Mouse (Mus musculus): ENCODE measurements around the gene Nhsl2.
A peak's percentile ranks its signal among the peaks of the same experiment; 100 is the strongest.

Nhsl2 gene

GRCm38 (mm10) chrX:102115676-102116075, 266.5 kb downstream of the Nhsl2 start:
- Histone ChIP-seq H3K4me3 (replicated peaks; ENCODE audit: low read length) (no peak overlapping the region), H3K36me3 (ENCODE audit: insufficient read depth, low read length) (no peaks in the 10 kb centered on the region), H3K4me1 (replicated peaks; ENCODE audit: low read depth, low read length) (peaks cover 6% of the 10 kb centered on the region), H3K9me3 (ENCODE audit: low read length) (no peaks in the 10 kb centered on the region), H3K27me3 (ENCODE audit: insufficient read depth, low read length) (no peaks in the 10 kb centered on the region)
- TF ChIP-seq POU5F1 (IDR thresholded peaks at IDR 0.05; ENCODE audit: borderline replicate concordance, low read length): no peak
- no peak for TF ChIP-seq NANOG (IDR thresholded peaks at IDR 0.05; ENCODE audit: borderline replicate concordance, low read length)
- no peak for TF ChIP-seq CTCF (conservative IDR thresholded peaks at IDR 0.05; ENCODE audit: low read length)

- Histone ChIP-seq H3K4me1 (replicated peaks; ENCODE audit: low read depth, low read length) (peaks cover 7% of the 10 kb centered on the region), H3K27me3 (ENCODE audit: insufficient read depth, low read length) (no peaks in the 10 kb centered on the region), H3K4me3 (replicated peaks; ENCODE audit: low read length) (peak within 1 kb of the TSS; percentile 90), H3K9me3 (ENCODE audit: low read length) (no peaks in the 10 kb centered on the region), H3K36me3 (ENCODE audit: insufficient read depth, low read length) (peaks cover 17% of the 10 kb centered on the region)
- TF ChIP-seq NANOG (IDR thresholded peaks at IDR 0.05; ENCODE audit: borderline replicate concordance, low read length): no peak
- TF ChIP-seq CTCF (conservative IDR thresholded peaks at IDR 0.05; ENCODE audit: low read length): no peak
- no peak for TF ChIP-seq POU5F1 (IDR thresholded peaks at IDR 0.05; ENCODE audit: borderline replicate concordance, low read length)
Measured at GRCm38 (mm10) chrX:102119042-102119864, 270.1 kb downstream of the Nhsl2 start, which contains the start of gene Pin4. TSS of gene Pin4 (plus strand) at chrX:102119447.

- no peak overlapping the region for H3K4me3 ChIP-seq (replicated peaks; ENCODE audit: low read length)
- H3K36me3 ChIP-seq (ENCODE audit: insufficient read depth, low read length): peaks cover 34% of the 10 kb centered on the region
- no peaks in the 10 kb centered on the region for H3K27me3 ChIP-seq (ENCODE audit: insufficient read depth, low read length)
- TF ChIP-seq POU5F1 (IDR thresholded peaks at IDR 0.05; ENCODE audit: borderline replicate concordance, low read length) (no peak), NANOG (IDR thresholded peaks at IDR 0.05; ENCODE audit: borderline replicate concordance, low read length) (no peak), CTCF (conservative IDR thresholded peaks at IDR 0.05; ENCODE audit: low read length) (no peak)
- peaks cover 7% of the 10 kb centered on the region for H3K4me1 ChIP-seq (replicated peaks; ENCODE audit: low read depth, low read length)
- no peaks in the 10 kb centered on the region for H3K9me3 ChIP-seq (ENCODE audit: low read length)
Measured at GRCm38 (mm10) chrX:102121321-102121720, 272.1 kb downstream of the Nhsl2 start.

GRCm38 (mm10) chrX:102141157-102141556, 292.0 kb downstream of the Nhsl2 start:
- TF ChIP-seq POU5F1 (IDR thresholded peaks at IDR 0.05; ENCODE audit: borderline replicate concordance, low read length): no peak
- TF ChIP-seq CTCF (conservative IDR thresholded peaks at IDR 0.05; ENCODE audit: low read length): no peak
- TF ChIP-seq NANOG (IDR thresholded peaks at IDR 0.05; ENCODE audit: borderline replicate concordance, low read length): no peak
- H3K9me3 ChIP-seq (ENCODE audit: low read length): peaks cover 41% of the 10 kb centered on the region
- peaks cover 42% of the 10 kb centered on the region for H3K36me3 ChIP-seq (ENCODE audit: insufficient read depth, low read length)
- H3K4me1 ChIP-seq (replicated peaks; ENCODE audit: low read depth, low read length): no peaks in the 10 kb centered on the region
- H3K4me3 ChIP-seq (replicated peaks; ENCODE audit: low read length): no peak overlapping the region
- H3K27me3 ChIP-seq (ENCODE audit: insufficient read depth, low read length): no peaks in the 10 kb centered on the region
